Mouse (Mus musculus) ES-Bruce4 (cell line): Measurements from ENCODE around the gene Akap13. TPM values are rescaled to one million over a fixed set of nuclear protein-coding genes. Genes with fewer than 3 reads are reported as not detected.

Experiments
- H3K27ac ChIP-seq: 2 replicates; pipeline ENCODE4 v1.5.1; 2012; ENCODE audit warnings: low read length, inconsistent platforms; ENCODE audit not compliant: insufficient read depth
- H3K27me3 ChIP-seq: 2 replicates; pipeline ENCODE4 v1.6.1; 2012; ENCODE audit warnings: mild to moderate bottlenecking, low read length, inconsistent platforms; ENCODE audit not compliant: control insufficient read depth, poor library complexity, insufficient read depth, severe bottlenecking
- H3K36me3 ChIP-seq: 2 replicates; pipeline ENCODE4 v1.6.1; 2012; ENCODE audit warnings: inconsistent platforms, mild to moderate bottlenecking, low read length, moderate library complexity; ENCODE audit not compliant: control insufficient read depth, poor library complexity, insufficient read depth, severe bottlenecking
- H3K4me1 ChIP-seq: one replicate; pipeline ENCODE4 v1.8.1; 2011; ENCODE audit warnings: low read length; ENCODE audit not compliant: control insufficient read depth, insufficient read depth
- H3K4me3 ChIP-seq: 2 replicates; pipeline ENCODE4 v1.5.1; 2011; ENCODE audit warnings: low read depth, mild to moderate bottlenecking, low read length
- H3K9ac ChIP-seq: 2 replicates; pipeline ENCODE4 v1.6.1; 2012; ENCODE audit warnings: low read depth, mild to moderate bottlenecking, inconsistent platforms; ENCODE audit not compliant: poor library complexity, severe bottlenecking
- H3K9me3 ChIP-seq: replicated peaks from 2 replicates; pipeline ENCODE4 v1.6.1; 2012; ENCODE audit warnings: mild to moderate bottlenecking, low read length, inconsistent platforms; ENCODE audit not compliant: control insufficient read depth, poor library complexity, insufficient read depth, severe bottlenecking
- CTCF ChIP-seq: IDR thresholded peaks from one replicate; pipeline ENCODE4 v1.8.1; 2011; ENCODE audit warnings: low read depth, low read length
- EP300 ChIP-seq: IDR thresholded peaks from 2 replicates; pipeline ENCODE4 v1.6.1; 2011; ENCODE audit warnings: low read depth, low read length; ENCODE audit not compliant: insufficient read depth
- POLR2A ChIP-seq: IDR thresholded peaks from one replicate; pipeline ENCODE4 v1.8.1; 2011; ENCODE audit warnings: low read length; ENCODE audit not compliant: insufficient read depth
- polyA plus RNA-seq: library from polyadenylated mRNA; stranded (reverse); fragments of >200 nt; gene quantifications from 2 replicates; pipeline ENCODE4 v1.2.4, GENCODE M21; 2011; ENCODE audit warnings: low read depth; ENCODE audit not compliant: missing spikeins, insufficient read depth, insufficient read length

Akap13 gene
- polyA plus RNA-seq, 1 experiment, result 27.4 TPM

DNA sequence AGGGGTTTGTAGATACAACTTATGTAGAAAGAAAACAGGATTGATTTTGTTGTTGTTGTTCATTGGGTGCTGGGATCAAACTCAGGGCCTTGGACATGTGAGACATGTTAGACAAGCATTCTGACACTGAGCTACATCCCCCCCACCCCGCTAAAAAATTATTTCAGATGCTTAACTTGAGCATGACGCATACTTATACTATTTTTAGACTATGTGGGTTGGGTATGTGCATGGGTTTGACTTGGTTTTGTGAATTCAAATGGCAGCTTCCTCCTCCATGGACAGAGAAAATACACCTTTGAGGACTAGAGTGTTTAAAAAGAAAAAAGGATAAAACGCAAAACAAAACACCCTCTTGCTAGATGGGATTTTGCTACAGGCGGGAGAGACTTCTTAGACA, 26.4 kb upstream of the Akap13 start:
- Histone ChIP-seq H3K36me3 (no peaks in the 10 kb centered on the region), H3K4me3 (no peak overlapping the region), H3K27me3 (no peaks in the 10 kb centered on the region), H3K4me1 (no peaks in the 10 kb centered on the region), H3K27ac (no peak overlapping the region), H3K9ac (no peak overlapping the region), H3K9me3 (no peaks in the 10 kb centered on the region)
- no peak for TF ChIP-seq CTCF
- no peak for TF ChIP-seq POLR2A
- no peak for TF ChIP-seq EP300

GRCm38 (mm10) chr7:75430550-75430949, 24.8 kb upstream of the Akap13 start:
- no peak for TF ChIP-seq POLR2A
- TF ChIP-seq EP300, result no peak
- TF ChIP-seq CTCF, result no peak
- Histone ChIP-seq H3K9me3 (no peaks in the 10 kb centered on the region), H3K27me3 (no peaks in the 10 kb centered on the region), H3K9ac (no peak overlapping the region), H3K4me1 (no peaks in the 10 kb centered on the region), H3K36me3 (no peaks in the 10 kb centered on the region), H3K4me3 (no peak overlapping the region), H3K27ac (no peak overlapping the region)

DNA sequence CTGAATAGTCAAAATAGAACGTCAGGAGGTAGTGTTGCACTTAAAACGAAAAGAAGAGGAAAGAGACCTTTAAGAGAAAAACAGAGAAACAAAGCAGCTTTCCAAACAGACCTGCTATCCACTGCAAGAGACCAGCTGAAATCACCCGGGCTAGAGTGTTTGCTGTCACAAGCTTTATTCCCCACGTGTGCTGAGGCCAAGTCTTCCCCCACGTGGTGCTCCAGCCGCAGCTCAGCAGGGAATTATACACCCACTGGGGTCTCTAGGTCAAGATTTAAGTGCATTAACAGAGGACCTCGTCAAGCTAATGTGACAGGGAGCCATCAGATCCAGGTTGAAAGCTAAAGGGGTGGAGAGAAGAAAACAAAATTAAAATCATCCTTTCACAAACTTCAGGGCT, 24.3 kb upstream of the Akap13 start:
- H3K36me3 ChIP-seq, result no peaks in the 10 kb centered on the region
- no peak overlapping the region for H3K9ac ChIP-seq
- no peaks in the 10 kb centered on the region; the same call in 1 of the 2 replicates for H3K27me3 ChIP-seq
- no peaks in the 10 kb centered on the region for H3K4me1 ChIP-seq
- no peak overlapping the region for H3K27ac ChIP-seq
- H3K9me3 ChIP-seq, result no peaks in the 10 kb centered on the region
- no peak overlapping the region for H3K4me3 ChIP-seq
- TF ChIP-seq EP300 (no peak), POLR2A (no peak), CTCF (no peak)

- Histone ChIP-seq H3K4me3 (no peak overlapping the region), H3K4me1 (no peaks in the 10 kb centered on the region), H3K36me3 (no peaks in the 10 kb centered on the region), H3K27ac (no peak overlapping the region), H3K9ac (no peak overlapping the region), H3K27me3 (peaks cover 2% of the 10 kb centered on the region), H3K9me3 (no peaks in the 10 kb centered on the region)
- no peak for TF ChIP-seq CTCF
- no peak for TF ChIP-seq EP300
These were observed 23.3 kb upstream of the Akap13 start for GRCm38 (mm10) chr7:75432046-75432445.

DNA sequence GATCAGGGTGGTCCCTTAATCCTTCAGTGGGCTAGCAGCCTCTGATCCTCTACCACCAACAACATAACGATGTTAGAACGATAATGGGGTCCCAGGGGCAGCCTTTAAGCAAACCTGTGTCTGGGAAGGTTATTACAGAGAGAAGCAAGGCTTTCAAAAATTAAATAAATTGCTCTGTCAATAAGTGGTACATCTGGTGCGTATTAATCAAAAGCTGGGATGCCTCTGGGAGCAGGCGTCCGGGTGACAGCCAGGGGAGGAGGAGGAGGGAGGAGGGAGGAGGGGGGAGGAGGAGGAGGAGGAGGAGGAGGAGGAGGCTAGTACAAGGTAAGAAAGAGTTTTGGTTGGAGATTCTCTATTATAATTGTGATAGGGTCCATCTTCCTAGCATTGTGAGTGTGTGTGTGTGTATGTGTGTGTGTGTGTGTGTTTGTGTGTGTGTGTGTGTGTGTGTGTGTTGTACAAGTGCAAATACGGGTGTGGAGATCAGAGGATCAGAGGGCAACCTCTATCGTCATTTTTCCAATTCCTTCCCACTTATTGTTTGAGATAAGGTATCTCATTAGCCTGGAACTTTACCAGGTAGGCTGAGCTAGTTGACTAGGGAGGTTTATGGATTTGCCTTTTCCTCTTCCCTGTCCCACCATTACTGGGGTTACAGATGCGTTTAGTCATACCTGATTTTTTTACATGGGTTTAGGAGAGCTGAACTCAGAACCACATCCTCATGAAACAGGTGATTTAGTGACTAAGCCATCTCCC, 18.7 kb upstream of the Akap13 start:
- Histone ChIP-seq H3K9ac (no peak overlapping the region), H3K27me3 (peaks cover 2% of the 10 kb centered on the region), H3K36me3 (no peaks in the 10 kb centered on the region), H3K9me3 (no peaks in the 10 kb centered on the region), H3K27ac (no peak overlapping the region), H3K4me1 (no peaks in the 10 kb centered on the region), H3K4me3 (no peak overlapping the region)
- TF ChIP-seq POLR2A, result no peak
- TF ChIP-seq EP300, result no peak
- no peak for TF ChIP-seq CTCF

DNA sequence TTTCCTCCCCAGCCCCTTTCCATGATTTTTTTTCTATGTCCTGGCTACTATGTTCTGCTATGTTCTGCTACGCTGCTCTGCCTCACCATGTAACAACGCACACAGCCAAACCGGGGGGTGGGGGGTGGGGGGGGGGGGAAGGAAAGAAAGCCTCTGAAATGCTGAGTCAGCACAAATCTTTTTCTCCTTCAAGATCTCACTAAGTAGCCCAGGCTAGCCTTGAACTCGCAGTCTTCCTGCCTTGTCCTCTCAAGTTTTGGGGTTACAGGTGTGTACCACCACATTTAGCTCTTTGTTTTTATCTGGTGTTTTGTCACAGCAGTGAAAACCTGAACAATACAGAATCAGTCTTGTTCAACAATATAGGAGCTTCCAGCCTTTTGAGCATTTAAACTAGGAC, 15.8 kb upstream of the Akap13 start:
- TF ChIP-seq EP300 (no peak), POLR2A (no peak), CTCF (no peak)
- peaks cover 2% of the 10 kb centered on the region for H3K27me3 ChIP-seq
- H3K27ac ChIP-seq, result no peak overlapping the region
- H3K36me3 ChIP-seq, result no peaks in the 10 kb centered on the region
- no peak overlapping the region for H3K4me3 ChIP-seq
- no peaks in the 10 kb centered on the region for H3K9me3 ChIP-seq
- no peak overlapping the region for H3K9ac ChIP-seq
- no peaks in the 10 kb centered on the region for H3K4me1 ChIP-seq
